Mouse (Mus musculus): ENCODE data around the gene Runx2. TPM values are rescaled to one million over a fixed set of nuclear protein-coding genes. Genes with fewer than 3 reads are reported as not detected.

The Runx2 gene
- polyA plus RNA-seq, 1 experiment from 2014 or later = 0.25 TPM

DNA sequence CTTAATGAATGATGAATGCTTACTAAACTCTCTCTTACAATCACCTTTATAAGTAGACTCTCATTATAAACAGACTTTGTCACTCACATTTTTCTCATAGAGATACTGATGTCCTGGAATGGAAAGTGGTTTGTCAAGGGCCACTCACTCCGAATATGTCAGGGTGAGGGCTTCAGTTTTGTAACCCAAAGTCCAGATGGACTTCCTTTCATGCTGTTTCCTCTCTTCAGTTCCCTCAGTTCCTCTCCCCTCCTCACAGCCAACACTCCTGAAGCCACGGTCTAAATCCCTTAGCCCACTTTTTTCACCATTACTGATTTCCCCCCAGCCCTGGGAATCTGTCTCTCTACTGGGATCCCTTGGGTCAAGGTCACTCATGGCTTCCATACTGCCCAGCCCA lies 123.1 kb downstream of the Runx2 start:
- 63% methylated on average over 2 of the region's 2 CpGs for WGBS
- ATAC-seq (replicated peaks; ENCODE audit: extremely low read depth, insufficient read depth, low FRiP score) = no peak
- no peak overlapping the region for H3K4me3 ChIP-seq (ENCODE audit: low read length)

DNA sequence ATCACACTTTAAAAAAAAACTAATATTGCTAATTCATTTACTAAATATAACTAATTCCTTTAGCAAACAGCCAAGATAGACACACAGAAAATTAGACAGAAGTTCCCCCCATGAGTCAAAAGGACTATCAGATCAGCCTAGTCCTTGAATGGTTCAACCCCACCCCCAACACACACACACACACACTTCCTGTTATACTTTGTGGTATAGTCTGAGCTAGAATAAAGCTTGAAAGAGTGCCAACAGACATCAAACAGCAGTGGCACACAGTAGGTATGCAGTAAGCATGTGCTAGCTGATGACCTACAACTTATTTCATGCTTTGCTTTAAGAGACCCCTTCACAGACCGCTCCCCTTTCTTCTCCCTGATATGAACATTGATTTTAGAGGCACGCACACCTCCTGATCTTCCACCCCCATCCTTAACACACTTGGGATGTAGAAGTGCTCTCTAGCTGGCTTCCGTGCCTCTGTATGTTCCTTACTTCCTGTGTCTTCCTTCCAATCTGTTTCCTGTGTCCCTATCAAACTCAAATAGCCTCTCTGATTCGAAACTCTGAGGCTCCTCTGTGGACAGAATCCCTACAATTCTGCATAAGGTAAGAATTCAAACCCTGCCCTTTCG lies 124.1 kb downstream of the Runx2 start:
- WGBS = 77% methylated on average over 5 of the region's 5 CpGs
- Histone ChIP-seq H3K27ac (ENCODE audit: low read length) (no peak overlapping the region), H3K4me2 (ENCODE audit: low read depth, low read length) (no peak overlapping the region), H3K9ac (ENCODE audit: low read length) (no peak overlapping the region), H3K9me3 (replicated peaks; ENCODE audit: control insufficient read depth, low read length) (no peaks in the 10 kb centered on the region), H3K36me3 (ENCODE audit: control insufficient read depth, insufficient read depth) (no peaks in the 10 kb centered on the region), H3K4me1 (ENCODE audit: control insufficient read depth, insufficient read depth, low read length) (no peaks in the 10 kb centered on the region), H3K4me3 (ENCODE audit: low read length) (no peak overlapping the region), H3K27me3 (ENCODE audit: control insufficient read depth, insufficient read depth, low read length) (no peaks in the 10 kb centered on the region)
- no peak; the same call in 1 of the 2 replicates for ATAC-seq (replicated peaks; ENCODE audit: extremely low read depth, insufficient read depth, low FRiP score)

More for the DNA sequence above, 123.1 kb downstream of the Runx2 start:
- no peaks in the 10 kb centered on the region for H3K36me3 ChIP-seq (ENCODE audit: control insufficient read depth, insufficient read depth)
- no peak overlapping the region for H3K4me2 ChIP-seq (ENCODE audit: low read depth, low read length)
- H3K9ac ChIP-seq (ENCODE audit: low read length) = no peak overlapping the region
- H3K27me3 ChIP-seq (ENCODE audit: control insufficient read depth, insufficient read depth, low read length) = no peaks in the 10 kb centered on the region
- H3K27ac ChIP-seq (ENCODE audit: low read length) = no peak overlapping the region
- no peaks in the 10 kb centered on the region for H3K4me1 ChIP-seq (ENCODE audit: control insufficient read depth, insufficient read depth, low read length)
- H3K9me3 ChIP-seq (replicated peaks; ENCODE audit: control insufficient read depth, low read length) = no peaks in the 10 kb centered on the region

DNA sequence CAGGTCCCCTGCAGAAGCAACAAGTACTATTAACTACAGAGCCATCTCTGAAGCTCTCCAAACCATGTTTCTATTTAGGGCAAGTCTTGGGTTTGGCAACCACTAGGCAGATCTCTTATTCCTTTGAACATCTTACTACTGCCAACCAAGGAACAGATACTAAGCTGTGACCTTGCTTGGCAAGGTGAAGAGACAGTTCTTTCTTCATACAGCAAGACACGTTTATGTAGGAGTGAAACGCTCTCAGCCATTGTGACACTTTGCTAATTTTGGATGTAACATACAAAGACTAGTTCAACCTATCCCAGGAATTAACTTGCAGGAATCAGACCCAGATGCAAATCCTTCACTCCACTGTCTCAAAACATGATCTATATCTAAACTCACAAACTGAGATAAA lies 126.3 kb downstream of the Runx2 start:
- Histone ChIP-seq H3K27me3 (ENCODE audit: control insufficient read depth, insufficient read depth, low read length) (no peaks in the 10 kb centered on the region), H3K9ac (ENCODE audit: low read length) (no peak overlapping the region)
- 68% methylated on average over 2 of the region's 2 CpGs for WGBS

DNA sequence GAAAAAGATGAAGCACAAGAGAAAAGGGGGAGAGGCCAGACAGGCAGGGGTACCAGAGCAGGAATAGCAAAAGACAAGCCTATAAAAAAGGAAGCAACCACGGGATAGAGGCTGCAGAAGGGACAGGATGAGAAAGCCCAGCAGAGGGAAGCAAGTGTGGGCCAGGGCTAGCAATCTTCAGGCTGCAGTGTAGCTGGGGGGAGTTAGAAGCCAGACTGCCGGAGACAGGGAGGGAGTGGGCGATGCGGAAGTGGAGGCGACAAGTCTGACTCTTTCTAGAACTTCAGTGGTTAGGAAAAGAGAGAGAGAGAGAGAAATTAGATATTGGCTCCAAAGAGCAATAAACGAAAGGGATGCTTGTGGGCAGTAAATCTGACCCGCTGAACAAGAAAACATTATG lies 129.1 kb downstream of the Runx2 start:
- 37% methylated on average over 7 of the region's 7 CpGs for WGBS
- Histone ChIP-seq H3K27ac (ENCODE audit: low read length) (no peak overlapping the region), H3K9ac (ENCODE audit: low read length) (no peak overlapping the region), H3K4me3 (ENCODE audit: low read length) (no peak overlapping the region), H3K9me3 (replicated peaks; ENCODE audit: control insufficient read depth, low read length) (no peaks in the 10 kb centered on the region), H3K27me3 (ENCODE audit: control insufficient read depth, insufficient read depth, low read length) (no peaks in the 10 kb centered on the region), H3K4me1 (ENCODE audit: control insufficient read depth, insufficient read depth, low read length) (0 out of 2 replicates have a peak, but pooled peaks cover 2% of the 10 kb centered on the region), H3K4me2 (ENCODE audit: low read depth, low read length) (no peak overlapping the region), H3K36me3 (ENCODE audit: control insufficient read depth, insufficient read depth) (no peaks in the 10 kb centered on the region)
- ATAC-seq (replicated peaks; ENCODE audit: extremely low read depth, insufficient read depth, low FRiP score) = no peak

More for the DNA sequence above, 126.3 kb downstream of the Runx2 start:
- no peak overlapping the region for H3K4me3 ChIP-seq (ENCODE audit: low read length)
- H3K9me3 ChIP-seq (replicated peaks; ENCODE audit: control insufficient read depth, low read length) = no peaks in the 10 kb centered on the region
- 0 out of 2 replicates have a peak, but pooled peaks cover 2% of the 10 kb centered on the region for H3K4me1 ChIP-seq (ENCODE audit: control insufficient read depth, insufficient read depth, low read length)
- H3K36me3 ChIP-seq (ENCODE audit: control insufficient read depth, insufficient read depth) = no peaks in the 10 kb centered on the region
- H3K4me2 ChIP-seq (ENCODE audit: low read depth, low read length) = no peak overlapping the region
- H3K27ac ChIP-seq (ENCODE audit: low read length) = no peak overlapping the region
- no peak for ATAC-seq (replicated peaks; ENCODE audit: extremely low read depth, insufficient read depth, low FRiP score)

DNA sequence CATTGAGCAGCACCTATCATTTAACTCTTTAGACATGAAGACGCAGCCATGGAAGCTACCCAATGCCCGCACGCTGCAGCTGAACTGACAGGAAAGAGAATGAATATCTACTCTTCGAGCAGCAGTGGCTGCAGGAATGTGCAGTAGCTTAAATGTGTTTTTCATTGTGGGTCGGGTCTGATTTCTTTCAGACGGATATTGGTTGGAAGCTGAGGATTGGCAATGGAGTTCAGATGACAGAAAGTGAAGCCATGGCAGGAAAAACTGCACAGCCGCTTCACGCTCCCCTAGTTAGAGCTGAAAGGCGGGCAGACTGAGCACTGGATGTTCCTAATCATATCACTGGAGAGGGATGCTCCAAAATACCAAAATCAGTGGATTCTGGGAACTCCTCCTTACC lies 131.6 kb downstream of the Runx2 start:
- 0 out of 2 replicates have a peak, but pooled peaks cover 2% of the 10 kb centered on the region for H3K4me1 ChIP-seq (ENCODE audit: control insufficient read depth, insufficient read depth, low read length)
- no peak overlapping the region for H3K27ac ChIP-seq (ENCODE audit: low read length)
- H3K9ac ChIP-seq (ENCODE audit: low read length) = no peak overlapping the region
- WGBS = 83% methylated on average over 9 of the region's 9 CpGs
- H3K4me3 ChIP-seq (ENCODE audit: low read length) = no peak overlapping the region
- no peak for ATAC-seq (replicated peaks; ENCODE audit: extremely low read depth, insufficient read depth, low FRiP score)
- H3K36me3 ChIP-seq (ENCODE audit: control insufficient read depth, insufficient read depth) = no peaks in the 10 kb centered on the region
- no peaks in the 10 kb centered on the region for H3K27me3 ChIP-seq (ENCODE audit: control insufficient read depth, insufficient read depth, low read length)
- no peaks in the 10 kb centered on the region; the same call in 1 of the 2 replicates for H3K9me3 ChIP-seq (replicated peaks; ENCODE audit: control insufficient read depth, low read length)
- H3K4me2 ChIP-seq (ENCODE audit: low read depth, low read length) = no peak overlapping the region

DNA sequence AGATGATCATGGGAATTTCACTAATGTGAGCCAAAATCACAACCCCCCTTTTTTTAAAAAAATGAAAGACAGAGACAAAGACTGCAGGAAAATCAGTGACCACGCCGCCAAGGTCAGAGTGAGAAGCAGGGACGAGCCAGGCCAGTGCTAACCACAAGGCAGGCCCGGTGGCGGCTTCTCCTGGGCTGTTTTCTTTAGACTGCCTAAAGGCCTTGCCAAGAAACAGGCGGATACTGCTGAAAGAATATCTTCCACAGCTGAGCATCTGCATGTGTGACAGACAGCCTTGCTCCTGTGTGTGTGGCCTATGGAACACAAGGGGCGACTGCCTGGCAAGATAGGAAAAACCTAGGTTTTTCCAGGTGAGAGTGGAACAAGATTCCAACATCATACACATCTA lies 136.8 kb downstream of the Runx2 start:
- no peak overlapping the region for H3K4me2 ChIP-seq (ENCODE audit: low read depth, low read length)
- ATAC-seq (replicated peaks; ENCODE audit: extremely low read depth, insufficient read depth, low FRiP score) = no peak
- H3K9me3 ChIP-seq (replicated peaks; ENCODE audit: control insufficient read depth, low read length) = no peaks in the 10 kb centered on the region; the same call in 1 of the 2 replicates
- peaks cover 4% of the 10 kb centered on the region for H3K4me1 ChIP-seq (ENCODE audit: control insufficient read depth, insufficient read depth, low read length)
- no peak overlapping the region for H3K27ac ChIP-seq (ENCODE audit: low read length)
- no peaks in the 10 kb centered on the region for H3K27me3 ChIP-seq (ENCODE audit: control insufficient read depth, insufficient read depth, low read length)
- no peaks in the 10 kb centered on the region for H3K36me3 ChIP-seq (ENCODE audit: control insufficient read depth, insufficient read depth)
- H3K4me3 ChIP-seq (ENCODE audit: low read length) = no peak overlapping the region
- 64% methylated on average over 7 of the region's 7 CpGs for WGBS
- no peak overlapping the region for H3K9ac ChIP-seq (ENCODE audit: low read length)

DNA sequence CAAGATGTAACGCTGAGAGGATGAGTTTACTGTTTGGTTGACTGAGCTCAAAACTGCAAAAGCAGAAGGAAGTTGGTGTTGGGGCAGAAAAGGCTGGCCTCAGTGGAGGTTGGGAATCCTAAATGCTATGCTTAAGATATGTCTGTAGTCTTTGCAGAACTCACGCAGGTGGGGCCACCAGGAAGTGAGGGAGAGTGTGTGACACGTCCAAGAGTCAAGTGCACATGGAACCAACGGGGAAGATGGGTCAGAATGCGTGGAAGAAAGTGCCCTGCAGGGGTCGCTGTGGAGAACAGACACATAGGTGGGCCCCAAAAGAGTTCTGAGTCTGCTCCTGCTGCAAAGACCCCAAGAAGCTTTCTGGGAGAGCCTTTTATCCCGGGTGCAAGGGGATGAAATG lies 141.8 kb downstream of the Runx2 start:
- 59% methylated on average over 7 of the region's 7 CpGs for WGBS
- Histone ChIP-seq H3K9ac (ENCODE audit: low read length) (no peak overlapping the region), H3K27me3 (ENCODE audit: control insufficient read depth, insufficient read depth, low read length) (no peaks in the 10 kb centered on the region), H3K36me3 (ENCODE audit: control insufficient read depth, insufficient read depth) (no peaks in the 10 kb centered on the region), H3K27ac (ENCODE audit: low read length) (peak overlapping the region; percentile 71), H3K9me3 (replicated peaks; ENCODE audit: control insufficient read depth, low read length) (no peaks in the 10 kb centered on the region), H3K4me1 (ENCODE audit: control insufficient read depth, insufficient read depth, low read length) (peaks cover 15% of the 10 kb centered on the region), H3K4me3 (ENCODE audit: low read length) (no peak overlapping the region), H3K4me2 (ENCODE audit: low read depth, low read length) (peak overlapping the region; percentile 16; the same call in 1 of the 2 replicates)
- no peak for ATAC-seq (replicated peaks; ENCODE audit: extremely low read depth, insufficient read depth, low FRiP score)

DNA sequence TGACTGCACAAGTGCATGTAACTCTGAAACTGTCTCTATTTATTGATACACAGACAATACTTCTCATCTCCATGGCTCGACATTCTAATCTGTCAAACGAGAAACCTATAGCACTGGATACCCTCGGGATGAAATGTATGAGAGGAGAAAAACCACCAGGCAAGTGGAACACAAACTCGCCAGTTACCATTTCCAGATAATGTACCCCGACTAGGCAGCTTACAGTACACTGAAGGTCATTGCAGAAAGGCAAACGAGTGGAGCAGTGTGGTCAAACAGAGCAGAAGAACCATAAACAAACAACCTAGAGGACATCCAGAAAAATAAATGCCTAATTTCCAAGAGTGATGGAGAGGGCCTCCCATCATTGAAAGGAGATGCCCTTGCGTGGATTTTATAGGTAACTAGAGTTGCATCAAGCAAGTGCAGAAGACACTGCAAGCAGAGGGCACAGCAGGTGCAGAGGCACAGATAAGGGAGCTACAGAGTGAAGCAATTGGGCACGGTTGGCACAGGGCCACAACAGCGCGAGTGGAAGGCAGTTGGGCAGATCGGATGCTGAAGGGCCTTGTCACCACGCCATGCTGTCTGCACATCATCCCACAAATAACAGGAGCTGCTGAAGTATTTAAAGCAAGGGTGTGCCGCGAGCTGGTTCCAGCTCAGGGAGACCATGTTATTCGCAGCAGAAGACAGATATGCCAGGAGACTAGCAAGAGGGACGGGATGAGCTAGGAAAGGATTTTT lies 142.5 kb downstream of the Runx2 start:
- Histone ChIP-seq H3K36me3 (ENCODE audit: control insufficient read depth, insufficient read depth) (no peaks in the 10 kb centered on the region), H3K27ac (ENCODE audit: low read length) (peak overlapping the region; percentile 71), H3K4me3 (ENCODE audit: low read length) (no peak overlapping the region), H3K9ac (ENCODE audit: low read length) (no peak overlapping the region), H3K4me2 (ENCODE audit: low read depth, low read length) (peak overlapping the region; percentile 33), H3K27me3 (ENCODE audit: control insufficient read depth, insufficient read depth, low read length) (no peaks in the 10 kb centered on the region), H3K4me1 (ENCODE audit: control insufficient read depth, insufficient read depth, low read length) (peaks cover 17% of the 10 kb centered on the region), H3K9me3 (replicated peaks; ENCODE audit: control insufficient read depth, low read length) (no peaks in the 10 kb centered on the region)
- ATAC-seq (replicated peaks; ENCODE audit: extremely low read depth, insufficient read depth, low FRiP score) = peak; percentile 94
- WGBS = 33% methylated on average over 16 of the region's 16 CpGs

DNA sequence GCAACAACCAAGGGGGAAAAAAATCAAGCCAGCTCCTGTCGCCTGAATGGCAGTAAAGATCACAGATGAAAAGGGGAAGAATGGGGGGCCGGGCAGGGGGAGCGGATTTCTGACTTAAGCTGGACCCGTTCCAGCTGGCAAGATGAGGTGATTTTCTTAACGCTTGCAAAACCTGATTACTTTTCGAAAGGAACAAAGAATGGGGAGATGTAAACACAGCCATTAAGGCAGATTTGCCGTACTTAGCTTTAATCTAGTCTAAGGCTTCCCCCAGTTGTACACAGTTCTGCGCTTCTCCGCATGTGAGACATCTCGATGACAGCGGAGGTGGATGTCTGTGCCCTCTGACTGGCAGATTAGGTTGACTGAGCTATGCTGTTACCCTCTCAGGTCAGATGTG lies 144.6 kb downstream of the Runx2 start:
- Histone ChIP-seq H3K9ac (ENCODE audit: low read length) (no peak overlapping the region), H3K36me3 (ENCODE audit: control insufficient read depth, insufficient read depth) (no peaks in the 10 kb centered on the region), H3K4me1 (ENCODE audit: control insufficient read depth, insufficient read depth, low read length) (peaks cover 17% of the 10 kb centered on the region), H3K27ac (ENCODE audit: low read length) (no peak overlapping the region), H3K27me3 (ENCODE audit: control insufficient read depth, insufficient read depth, low read length) (no peaks in the 10 kb centered on the region), H3K4me2 (ENCODE audit: low read depth, low read length) (no peak overlapping the region), H3K4me3 (ENCODE audit: low read length) (no peak overlapping the region), H3K9me3 (replicated peaks; ENCODE audit: control insufficient read depth, low read length) (no peaks in the 10 kb centered on the region)
- no peak for ATAC-seq (replicated peaks; ENCODE audit: extremely low read depth, insufficient read depth, low FRiP score)
- WGBS = 51% methylated on average over 11 of the region's 11 CpGs
